Mouse (Mus musculus) liver, embryonic 14.5 days (tissue): ENCODE data around the gene Ddx5.

ENCODE experiments used
- CTCF ChIP-seq: IDR thresholded peaks from 2 replicates; pipeline ENCODE4 v1.5.1; 2016; ENCODE audit warnings: antibody characterized with exemption, low read depth, control low read depth
- EP300 ChIP-seq: IDR thresholded peaks from 2 replicates; pipeline ENCODE4 v1.6.1; 2016; ENCODE audit warnings: antibody characterized with exemption, low read depth

GRCm38 (mm10) chr11:106820972-106821371 lies 32.0 kb upstream of the Ddx5 start:
- no peak for TF ChIP-seq CTCF
- no peak for TF ChIP-seq EP300
